Mouse (Mus musculus): ENCODE measurements around the gene Mboat2. TPM values are rescaled to one million over a fixed set of nuclear protein-coding genes. Genes with fewer than 3 reads are reported as not detected.

Mboat2 gene
- polyA plus RNA-seq, 1 experiment, result 9.7 TPM

GRCm38 (mm10) chr12:24932120-24932519, 101.4 kb downstream of the Mboat2 start:
- no peaks in the 10 kb centered on the region for H3K27me3 ChIP-seq (ENCODE audit: control insufficient read depth, insufficient read depth, low read length)
- H3K4me3 ChIP-seq (ENCODE audit: control insufficient read depth, low read depth, low read length), result no peak overlapping the region
- H3K27ac ChIP-seq (ENCODE audit: control insufficient read depth, insufficient read depth, low read depth, low read length), result peak overlapping the region; percentile 52
- H3K36me3 ChIP-seq (ENCODE audit: control insufficient read depth, insufficient read depth, low read length), result no peaks in the 10 kb centered on the region
- TF ChIP-seq POLR2A (IDR thresholded peaks at IDR 0.05; ENCODE audit: control insufficient read depth, low read depth, low read length) (no peak), CTCF (IDR thresholded peaks at IDR 0.05; ENCODE audit: control insufficient read depth, insufficient read depth, insufficient replicate concordance, low read depth, low read length) (no peak)
- peaks cover 5% of the 10 kb centered on the region; the same call in 1 of the 2 replicates for H3K4me1 ChIP-seq (ENCODE audit: control insufficient read depth, insufficient read depth, low read length)

- H3K27me3 ChIP-seq (ENCODE audit: control insufficient read depth, insufficient read depth, low read length), result no peaks in the 10 kb centered on the region
- no peak overlapping the region for H3K4me3 ChIP-seq (ENCODE audit: control insufficient read depth, low read depth, low read length)
- H3K27ac ChIP-seq (ENCODE audit: control insufficient read depth, insufficient read depth, low read depth, low read length), result peak overlapping the region; percentile 57
- TF ChIP-seq CTCF (IDR thresholded peaks at IDR 0.05; ENCODE audit: control insufficient read depth, insufficient read depth, insufficient replicate concordance, low read depth, low read length) (no peak), POLR2A (IDR thresholded peaks at IDR 0.05; ENCODE audit: control insufficient read depth, low read depth, low read length) (no peak)
- no peaks in the 10 kb centered on the region for H3K36me3 ChIP-seq (ENCODE audit: control insufficient read depth, insufficient read depth, low read length)
- H3K4me1 ChIP-seq (ENCODE audit: control insufficient read depth, insufficient read depth, low read length), result peaks cover 5% of the 10 kb centered on the region; the same call in 1 of the 2 replicates
Observed at GRCm38 (mm10) chr12:24933206-24933775, 102.6 kb downstream of the Mboat2 start.

- Histone ChIP-seq H3K27me3 (ENCODE audit: control insufficient read depth, insufficient read depth, low read length) (no peaks in the 10 kb centered on the region), H3K4me1 (ENCODE audit: control insufficient read depth, insufficient read depth, low read length) (peaks cover 5% of the 10 kb centered on the region; the same call in 1 of the 2 replicates), H3K36me3 (ENCODE audit: control insufficient read depth, insufficient read depth, low read length) (no peaks in the 10 kb centered on the region), H3K27ac (ENCODE audit: control insufficient read depth, insufficient read depth, low read depth, low read length) (no peak overlapping the region; the same call in 1 of the 2 replicates), H3K4me3 (ENCODE audit: control insufficient read depth, low read depth, low read length) (no peak overlapping the region)
- TF ChIP-seq CTCF (IDR thresholded peaks at IDR 0.05; ENCODE audit: control insufficient read depth, insufficient read depth, insufficient replicate concordance, low read depth, low read length), result no peak
- TF ChIP-seq POLR2A (IDR thresholded peaks at IDR 0.05; ENCODE audit: control insufficient read depth, low read depth, low read length), result no peak
Observed at GRCm38 (mm10) chr12:24933996-24934395, 103.3 kb downstream of the Mboat2 start.

- Histone ChIP-seq H3K27ac (ENCODE audit: control insufficient read depth, insufficient read depth, low read depth, low read length) (no peak overlapping the region), H3K4me3 (ENCODE audit: control insufficient read depth, low read depth, low read length) (no peak overlapping the region), H3K27me3 (ENCODE audit: control insufficient read depth, insufficient read depth, low read length) (no peaks in the 10 kb centered on the region), H3K36me3 (ENCODE audit: control insufficient read depth, insufficient read depth, low read length) (no peaks in the 10 kb centered on the region), H3K4me1 (ENCODE audit: control insufficient read depth, insufficient read depth, low read length) (peaks cover 5% of the 10 kb centered on the region; the same call in 1 of the 2 replicates)
- no peak for TF ChIP-seq POLR2A (IDR thresholded peaks at IDR 0.05; ENCODE audit: control insufficient read depth, low read depth, low read length)
- no peak for TF ChIP-seq CTCF (IDR thresholded peaks at IDR 0.05; ENCODE audit: control insufficient read depth, insufficient read depth, insufficient replicate concordance, low read depth, low read length)
Observed at GRCm38 (mm10) chr12:24936281-24936680, 105.6 kb downstream of the Mboat2 start.

GRCm38 (mm10) chr12:24939372-24939771, 108.7 kb downstream of the Mboat2 start:
- Histone ChIP-seq H3K27ac (ENCODE audit: control insufficient read depth, insufficient read depth, low read depth, low read length) (no peak overlapping the region), H3K36me3 (ENCODE audit: control insufficient read depth, insufficient read depth, low read length) (no peaks in the 10 kb centered on the region), H3K27me3 (ENCODE audit: control insufficient read depth, insufficient read depth, low read length) (no peaks in the 10 kb centered on the region), H3K4me1 (ENCODE audit: control insufficient read depth, insufficient read depth, low read length) (no peaks in the 10 kb centered on the region), H3K4me3 (ENCODE audit: control insufficient read depth, low read depth, low read length) (no peak overlapping the region)
- TF ChIP-seq CTCF (IDR thresholded peaks at IDR 0.05; ENCODE audit: control insufficient read depth, insufficient read depth, insufficient replicate concordance, low read depth, low read length), result no peak
- TF ChIP-seq POLR2A (IDR thresholded peaks at IDR 0.05; ENCODE audit: control insufficient read depth, low read depth, low read length), result no peak

GRCm38 (mm10) chr12:24942619-24943287, 112.1 kb downstream of the Mboat2 start:
- Histone ChIP-seq H3K4me3 (ENCODE audit: control insufficient read depth, low read depth, low read length) (no peak overlapping the region), H3K27ac (ENCODE audit: control insufficient read depth, insufficient read depth, low read depth, low read length) (no peak overlapping the region), H3K36me3 (ENCODE audit: control insufficient read depth, insufficient read depth, low read length) (no peaks in the 10 kb centered on the region), H3K4me1 (ENCODE audit: control insufficient read depth, insufficient read depth, low read length) (no peaks in the 10 kb centered on the region), H3K27me3 (ENCODE audit: control insufficient read depth, insufficient read depth, low read length) (no peaks in the 10 kb centered on the region)
- no peak for TF ChIP-seq POLR2A (IDR thresholded peaks at IDR 0.05; ENCODE audit: control insufficient read depth, low read depth, low read length)
- TF ChIP-seq CTCF (IDR thresholded peaks at IDR 0.05; ENCODE audit: control insufficient read depth, insufficient read depth, insufficient replicate concordance, low read depth, low read length), result no peak

- Histone ChIP-seq H3K36me3 (ENCODE audit: control insufficient read depth, insufficient read depth, low read length) (no peaks in the 10 kb centered on the region), H3K4me1 (ENCODE audit: control insufficient read depth, insufficient read depth, low read length) (no peaks in the 10 kb centered on the region), H3K27ac (ENCODE audit: control insufficient read depth, insufficient read depth, low read depth, low read length) (no peak overlapping the region), H3K4me3 (ENCODE audit: control insufficient read depth, low read depth, low read length) (no peak overlapping the region), H3K27me3 (ENCODE audit: control insufficient read depth, insufficient read depth, low read length) (no peaks in the 10 kb centered on the region)
- no peak for TF ChIP-seq CTCF (IDR thresholded peaks at IDR 0.05; ENCODE audit: control insufficient read depth, insufficient read depth, insufficient replicate concordance, low read depth, low read length)
Observed at GRCm38 (mm10) chr12:24943427-24943826, 112.7 kb downstream of the Mboat2 start.
